Mouse (Mus musculus) intestine, postnatal 0 days (tissue): ENCODE measurements at regions not wholly inside any gene's neighbourhood (a gene's known extent, or its start where the extent isn't known, plus 50 kb on each side); places are given as distances from the start of the nearest gene placed in this dataset. TPM values are rescaled to one million over a fixed set of nuclear protein-coding genes. Genes with fewer than 3 reads are reported as not detected.

Source experiments
- ATAC-seq: fragments of 200-750 bp; cut with Nextera tagmentation; 2 replicates; pipeline ENCODE4 v1.8.0; 2017; ENCODE audit warnings: mild to moderate bottlenecking, moderate TSS enrichment, moderate library complexity
- H3K27ac ChIP-seq: fragments of 300-500 bp; sonication (generic); 2 replicates; pipeline ENCODE4 v1.5.1; 2014; ENCODE audit warnings: mild to moderate bottlenecking, low read depth, low read length, moderate library complexity
- H3K27me3 ChIP-seq: fragments of 300-500 bp; sonication (generic); replicated peaks from 2 replicates; pipeline ENCODE4 v1.6.1; 2014; ENCODE audit warnings: low read length, mixed read lengths; ENCODE audit not compliant: control insufficient read depth, insufficient read depth
- H3K36me3 ChIP-seq: fragments of 300-500 bp; sonication (generic); 2 replicates; pipeline ENCODE4 v1.6.1; 2014; ENCODE audit warnings: mild to moderate bottlenecking, moderate library complexity; ENCODE audit not compliant: control insufficient read depth, insufficient read depth
- H3K4me1 ChIP-seq: fragments of 300-500 bp; sonication (generic); replicated peaks from 2 replicates; pipeline ENCODE4 v1.6.1; 2014; ENCODE audit warnings: antibody characterized with exemption, low read length, mixed read lengths; ENCODE audit not compliant: control insufficient read depth, insufficient read depth
- H3K4me2 ChIP-seq: fragments of 300-500 bp; sonication (generic); replicated peaks from 2 replicates; pipeline ENCODE4 v1.6.1; 2014; ENCODE audit warnings: low read depth, mild to moderate bottlenecking, moderate library complexity
- H3K4me3 ChIP-seq: fragments of 300-500 bp; sonication (generic); 2 replicates; pipeline ENCODE4 v1.5.1; 2014; ENCODE audit warnings: low read depth, low read length
- H3K9ac ChIP-seq: fragments of 300-500 bp; sonication (generic); 2 replicates; pipeline ENCODE4 v1.6.1; 2014; ENCODE audit warnings: mild to moderate bottlenecking, low read depth, low read length
- H3K9me3 ChIP-seq: fragments of 300-500 bp; sonication (generic); 2 replicates; pipeline ENCODE4 v1.6.1; 2016; ENCODE audit warnings: mixed run types; ENCODE audit not compliant: control insufficient read depth
- CTCF ChIP-seq: sonication (generic); IDR thresholded peaks from 2 replicates; pipeline ENCODE4 v1.5.1; 2016; ENCODE audit warnings: low read depth, mild to moderate bottlenecking, control low read depth, antibody characterized with exemption, moderate library complexity
- WGBS: fragments of 180-500 bp; shearing (Covaris S2); extraction: QIAGEN DNeasy Blood & Tissue Kit; methylation state at CpG from one replicate; pipeline ENCODE4 v1.1.7; 2014; 5-methylcytosine and 5-hydroxymethylcytosine counted together
- microRNA-seq: library from miRNA; unstranded; fragments of <30 nt; microRNA quantifications from one replicate; pipeline ENCODE4, GENCODE M21; 2016

- no peaks in the 10 kb centered on the region for H3K27me3 ChIP-seq
- H3K4me3 ChIP-seq = no peak overlapping the region
- H3K4me1 ChIP-seq = no peaks in the 10 kb centered on the region
- no peak for ATAC-seq
- no peaks in the 10 kb centered on the region for H3K9me3 ChIP-seq
- H3K4me2 ChIP-seq = no peak overlapping the region
- H3K9ac ChIP-seq = no peak overlapping the region
- no peak for TF ChIP-seq CTCF
- no peak overlapping the region for H3K27ac ChIP-seq
- 47% methylated on average over 1 of the region's 1 CpGs for WGBS
- H3K36me3 ChIP-seq = no peaks in the 10 kb centered on the region
These were observed 68.5 kb upstream of the Egfr start for GRCm38 (mm10) chr11:16683538-16683937.

GRCm38 (mm10) chr11:16695596-16695995, 56.4 kb upstream of the Egfr start:
- H3K4me3 ChIP-seq = no peak overlapping the region
- no peaks in the 10 kb centered on the region for H3K36me3 ChIP-seq
- H3K4me2 ChIP-seq = no peak overlapping the region
- 93% methylated on average over 1 of the region's 1 CpGs for WGBS
- H3K9me3 ChIP-seq = no peaks in the 10 kb centered on the region
- H3K4me1 ChIP-seq = no peaks in the 10 kb centered on the region
- no peak for ATAC-seq
- no peaks in the 10 kb centered on the region for H3K27me3 ChIP-seq
- H3K27ac ChIP-seq = no peak overlapping the region
- H3K9ac ChIP-seq = no peak overlapping the region
- no peak for TF ChIP-seq CTCF

DNA sequence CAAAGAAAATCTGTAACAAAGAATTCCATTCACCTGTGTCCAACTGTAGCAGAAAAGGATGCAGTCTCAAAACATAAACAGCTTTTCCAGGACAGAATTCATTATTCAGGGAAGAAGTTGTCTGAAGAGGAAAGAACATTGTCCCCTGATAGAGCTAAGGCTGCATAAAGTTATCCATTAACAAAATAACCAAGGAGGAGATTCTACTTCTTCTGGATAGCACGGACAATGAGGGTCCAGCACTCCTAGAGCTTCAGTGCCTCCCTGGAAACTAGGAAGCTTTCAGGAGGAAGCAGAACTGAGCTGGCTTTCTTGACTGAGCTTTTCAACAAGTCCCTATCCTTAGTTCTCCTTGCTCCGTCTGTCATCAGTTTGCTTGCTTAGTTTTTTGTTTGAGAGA, 55.2 kb upstream of the Egfr start:
- no peak overlapping the region for H3K9ac ChIP-seq
- H3K27ac ChIP-seq = no peak overlapping the region
- H3K4me2 ChIP-seq = no peak overlapping the region
- no peaks in the 10 kb centered on the region for H3K9me3 ChIP-seq
- no peak for ATAC-seq
- H3K36me3 ChIP-seq = no peaks in the 10 kb centered on the region
- no peaks in the 10 kb centered on the region for H3K4me1 ChIP-seq
- no peaks in the 10 kb centered on the region for H3K27me3 ChIP-seq
- 53% methylated on average over 2 of the region's 2 CpGs for WGBS
- no peak overlapping the region for H3K4me3 ChIP-seq
- TF ChIP-seq CTCF = no peak

DNA sequence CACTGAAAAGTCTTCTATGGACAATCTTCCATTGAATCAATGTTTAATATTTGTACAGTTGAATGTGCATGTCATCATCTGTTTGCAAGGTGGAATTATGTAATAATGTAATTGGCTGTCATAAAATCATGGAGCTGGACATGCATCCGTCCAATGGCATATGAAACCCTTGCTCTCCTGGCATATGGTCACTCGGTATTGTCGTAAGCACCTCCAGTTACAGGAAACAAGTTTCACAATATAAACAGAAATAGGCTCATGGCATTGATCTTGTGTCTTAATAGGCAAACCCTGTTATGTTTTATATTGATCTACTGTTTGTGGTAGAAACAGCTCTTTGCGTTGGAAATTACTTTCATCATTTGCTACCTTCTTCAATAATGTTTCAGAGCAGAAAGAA, 50.2 kb upstream of the Egfr start:
- WGBS = 65% methylated on average over 4 of the region's 4 CpGs
- no peak overlapping the region for H3K4me3 ChIP-seq
- H3K27me3 ChIP-seq = no peaks in the 10 kb centered on the region
- no peaks in the 10 kb centered on the region for H3K36me3 ChIP-seq
- ATAC-seq = no peak
- H3K4me2 ChIP-seq = no peak overlapping the region
- H3K9me3 ChIP-seq = no peaks in the 10 kb centered on the region
- H3K4me1 ChIP-seq = no peaks in the 10 kb centered on the region
- no peak for TF ChIP-seq CTCF
- no peak overlapping the region for H3K27ac ChIP-seq
- H3K9ac ChIP-seq = no peak overlapping the region

Small RNA genes lying in the stretch of these regions (microRNA-seq; reads per million reads assigned to microRNA genes)
- gene Gm24714 = not detected
